Mouse (Mus musculus) forebrain, embryonic 15.5 days (tissue): ENCODE measurements around the gene Sema3c. TPM values are rescaled to one million over a fixed set of nuclear protein-coding genes. Genes with fewer than 3 reads are reported as not detected.

Experiments
- ATAC-seq: fragments of 200-750 bp; cut with Nextera tagmentation; replicated peaks from 2 replicates; pipeline ENCODE4 v1.8.0; 2017; ENCODE audit warnings: mild to moderate bottlenecking, moderate TSS enrichment, moderate library complexity
- H3K27ac ChIP-seq: fragments of 300-500 bp; sonication (generic); replicated peaks from 2 replicates; pipeline ENCODE4 v1.5.1; 2015; ENCODE audit warnings: mild to moderate bottlenecking, inconsistent platforms
- H3K27me3 ChIP-seq: fragments of 300-500 bp; sonication (generic); 2 replicates; pipeline ENCODE4 v1.6.1; 2015; ENCODE audit warnings: inconsistent platforms
- H3K36me3 ChIP-seq: fragments of 300-500 bp; sonication (generic); 2 replicates; pipeline ENCODE4 v1.6.1; 2015; ENCODE audit warnings: mild to moderate bottlenecking, inconsistent platforms
- H3K4me1 ChIP-seq: fragments of 300-500 bp; sonication (generic); 2 replicates; pipeline ENCODE4 v1.6.1; 2015; ENCODE audit warnings: inconsistent platforms
- H3K4me2 ChIP-seq: fragments of 300-500 bp; sonication (generic); replicated peaks from 2 replicates; pipeline ENCODE4 v1.6.1; 2015; ENCODE audit warnings: mild to moderate bottlenecking, inconsistent platforms
- H3K4me3 ChIP-seq: fragments of 300-500 bp; sonication (generic); 2 replicates; pipeline ENCODE4 v1.5.1; 2015; ENCODE audit warnings: mild to moderate bottlenecking, inconsistent platforms
- H3K9ac ChIP-seq: fragments of 300-500 bp; sonication (generic); replicated peaks from 2 replicates; pipeline ENCODE4 v1.6.1; 2015; ENCODE audit warnings: mild to moderate bottlenecking, inconsistent platforms
- H3K9me3 ChIP-seq: fragments of 300-500 bp; sonication (generic); 2 replicates; pipeline ENCODE4 v1.6.1; 2016; ENCODE audit warnings: inconsistent platforms
- WGBS: fragments of 180-500 bp; shearing (Covaris S2); methylation state at CpG from one replicate; pipeline ENCODE4 v1.1.7; 2015; ENCODE audit warnings: mixed read lengths; 5-methylcytosine and 5-hydroxymethylcytosine counted together
- polyA plus RNA-seq: library from polyadenylated mRNA; unstranded; fragments of >200 nt; fragmentation: Nextera tagmentation; extraction: Ambion mirVana; gene quantifications from 2 replicates; pipeline ENCODE4 v1.2.1, GENCODE M21; 2015

Sema3c gene
- polyA plus RNA-seq, 1 experiment from 2014 or later: 34.9 TPM

- no peak overlapping the region for H3K4me3 ChIP-seq
- no peak for ATAC-seq
- H3K27ac ChIP-seq: no peak overlapping the region
- no peak overlapping the region for H3K4me2 ChIP-seq
- H3K9me3 ChIP-seq: no peaks in the 10 kb centered on the region
- no peaks in the 10 kb centered on the region for H3K36me3 ChIP-seq
- H3K4me1 ChIP-seq: no peaks in the 10 kb centered on the region
- H3K9ac ChIP-seq: no peak overlapping the region
- H3K27me3 ChIP-seq: no peaks in the 10 kb centered on the region
Observed at GRCm38 (mm10) chr5:17671356-17671755, 97.3 kb downstream of the Sema3c start.

GRCm38 (mm10) chr5:17680862-17681261 is 106.8 kb downstream of the Sema3c start:
- no peak overlapping the region for H3K4me3 ChIP-seq
- H3K27ac ChIP-seq: no peak overlapping the region
- no peaks in the 10 kb centered on the region for H3K9me3 ChIP-seq
- WGBS: 78% methylated on average over 2 of the region's 2 CpGs
- no peaks in the 10 kb centered on the region for H3K36me3 ChIP-seq
- no peaks in the 10 kb centered on the region for H3K27me3 ChIP-seq
- no peaks in the 10 kb centered on the region for H3K4me1 ChIP-seq
- no peak for ATAC-seq
- H3K9ac ChIP-seq: no peak overlapping the region
- H3K4me2 ChIP-seq: no peak overlapping the region

GRCm38 (mm10) chr5:17689121-17689520 is 115.0 kb downstream of the Sema3c start:
- WGBS: 69% methylated on average over 2 of the region's 2 CpGs

GRCm38 (mm10) chr5:17689604-17690003 is 115.5 kb downstream of the Sema3c start:
- no peak overlapping the region for H3K9ac ChIP-seq
- H3K27me3 ChIP-seq: no peaks in the 10 kb centered on the region
- H3K36me3 ChIP-seq: no peaks in the 10 kb centered on the region
- no peaks in the 10 kb centered on the region for H3K4me1 ChIP-seq
- H3K4me2 ChIP-seq: no peak overlapping the region
- no peaks in the 10 kb centered on the region for H3K9me3 ChIP-seq
- 75% methylated on average over 5 of the region's 5 CpGs for WGBS
- no peak overlapping the region for H3K27ac ChIP-seq
- H3K4me3 ChIP-seq: no peak overlapping the region
- no peak for ATAC-seq

More at GRCm38 (mm10) chr5:17689121-17689520, 115.0 kb downstream of the Sema3c start:
- H3K27me3 ChIP-seq: no peaks in the 10 kb centered on the region
- H3K27ac ChIP-seq: no peak overlapping the region
- H3K4me1 ChIP-seq: no peaks in the 10 kb centered on the region
- H3K9ac ChIP-seq: no peak overlapping the region
- H3K9me3 ChIP-seq: no peaks in the 10 kb centered on the region
- no peak overlapping the region for H3K4me3 ChIP-seq
- H3K36me3 ChIP-seq: no peaks in the 10 kb centered on the region
- H3K4me2 ChIP-seq: no peak overlapping the region
- ATAC-seq: no peak

GRCm38 (mm10) chr5:17695366-17695765 is 121.3 kb downstream of the Sema3c start:
- ATAC-seq: peak; percentile 38; the same call in 1 of the 2 replicates
- Histone ChIP-seq H3K4me3 (no peak overlapping the region), H3K27ac (no peak overlapping the region), H3K4me1 (no peaks in the 10 kb centered on the region), H3K36me3 (no peaks in the 10 kb centered on the region), H3K4me2 (no peak overlapping the region), H3K9me3 (no peaks in the 10 kb centered on the region), H3K27me3 (no peaks in the 10 kb centered on the region), H3K9ac (no peak overlapping the region)
- 72% methylated on average over 2 of the region's 2 CpGs for WGBS

- Histone ChIP-seq H3K4me1 (no peaks in the 10 kb centered on the region), H3K4me2 (no peak overlapping the region), H3K36me3 (no peaks in the 10 kb centered on the region), H3K27me3 (no peaks in the 10 kb centered on the region), H3K9me3 (no peaks in the 10 kb centered on the region), H3K4me3 (no peak overlapping the region), H3K9ac (no peak overlapping the region), H3K27ac (no peak overlapping the region)
- no peak for ATAC-seq
- 75% methylated on average over 2 of the region's 2 CpGs for WGBS
Observed at GRCm38 (mm10) chr5:17698905-17699304, 124.8 kb downstream of the Sema3c start.

GRCm38 (mm10) chr5:17704160-17704559 is 130.1 kb downstream of the Sema3c start:
- WGBS: 67% methylated on average over 3 of the region's 3 CpGs
- H3K9me3 ChIP-seq: no peaks in the 10 kb centered on the region
- H3K4me2 ChIP-seq: no peak overlapping the region
- H3K36me3 ChIP-seq: no peaks in the 10 kb centered on the region
- no peak overlapping the region for H3K4me3 ChIP-seq
- H3K27me3 ChIP-seq: no peaks in the 10 kb centered on the region
- no peak overlapping the region for H3K9ac ChIP-seq
- H3K4me1 ChIP-seq: no peaks in the 10 kb centered on the region
- no peak overlapping the region for H3K27ac ChIP-seq
- no peak for ATAC-seq

- Histone ChIP-seq H3K9ac (no peak overlapping the region), H3K4me2 (no peak overlapping the region), H3K27me3 (no peaks in the 10 kb centered on the region), H3K27ac (no peak overlapping the region), H3K4me1 (no peaks in the 10 kb centered on the region), H3K4me3 (no peak overlapping the region), H3K9me3 (no peaks in the 10 kb centered on the region), H3K36me3 (no peaks in the 10 kb centered on the region)
- no peak; the same call in 1 of the 2 replicates for ATAC-seq
- 43% methylated on average over 3 of the region's 3 CpGs for WGBS
Observed at GRCm38 (mm10) chr5:17707086-17707485, 133.0 kb downstream of the Sema3c start.

- Histone ChIP-seq H3K9me3 (no peaks in the 10 kb centered on the region), H3K36me3 (no peaks in the 10 kb centered on the region), H3K4me1 (no peaks in the 10 kb centered on the region), H3K27me3 (no peaks in the 10 kb centered on the region), H3K4me2 (no peak overlapping the region), H3K9ac (no peak overlapping the region), H3K4me3 (no peak overlapping the region), H3K27ac (no peak overlapping the region)
- WGBS: 43% methylated on average over 4 of the region's 4 CpGs
- no peak for ATAC-seq
Observed at GRCm38 (mm10) chr5:17712374-17712773, 138.3 kb downstream of the Sema3c start.

GRCm38 (mm10) chr5:17715206-17715605 is 141.1 kb downstream of the Sema3c start:
- Histone ChIP-seq H3K4me3 (no peak overlapping the region), H3K9me3 (no peaks in the 10 kb centered on the region), H3K36me3 (no peaks in the 10 kb centered on the region), H3K4me1 (no peaks in the 10 kb centered on the region), H3K27me3 (no peaks in the 10 kb centered on the region), H3K4me2 (no peak overlapping the region), H3K27ac (no peak overlapping the region), H3K9ac (no peak overlapping the region)
- 76% methylated on average over 1 of the region's 1 CpGs for WGBS
- ATAC-seq: no peak

- no peaks in the 10 kb centered on the region for H3K36me3 ChIP-seq
- no peak overlapping the region for H3K4me3 ChIP-seq
- H3K27me3 ChIP-seq: no peaks in the 10 kb centered on the region
- H3K4me2 ChIP-seq: no peak overlapping the region
- H3K9me3 ChIP-seq: no peaks in the 10 kb centered on the region
- WGBS: 68% methylated on average over 4 of the region's 4 CpGs
- no peak for ATAC-seq
- H3K27ac ChIP-seq: no peak overlapping the region
- H3K9ac ChIP-seq: no peak overlapping the region
- H3K4me1 ChIP-seq: 0 out of 2 replicates have a peak, but pooled peaks cover 4% of the 10 kb centered on the region
Observed at GRCm38 (mm10) chr5:17720011-17720410, 145.9 kb downstream of the Sema3c start.

GRCm38 (mm10) chr5:17724031-17724430 is 149.9 kb downstream of the Sema3c start:
- Histone ChIP-seq H3K27me3 (no peaks in the 10 kb centered on the region), H3K9ac (no peak overlapping the region), H3K36me3 (no peaks in the 10 kb centered on the region), H3K4me2 (no peak overlapping the region), H3K9me3 (no peaks in the 10 kb centered on the region; the same call in 1 of the 2 replicates), H3K4me1 (0 out of 2 replicates have a peak, but pooled peaks cover 4% of the 10 kb centered on the region), H3K4me3 (no peak overlapping the region), H3K27ac (no peak overlapping the region)
- 23% methylated on average over 2 of the region's 2 CpGs for WGBS
- peak; percentile 68 for ATAC-seq

GRCm38 (mm10) chr5:17728047-17728446 is 154.0 kb downstream of the Sema3c start:
- H3K4me2 ChIP-seq: no peak overlapping the region
- H3K4me3 ChIP-seq: no peak overlapping the region
- H3K9ac ChIP-seq: no peak overlapping the region
- no peaks in the 10 kb centered on the region; the same call in 1 of the 2 replicates for H3K9me3 ChIP-seq
- H3K27ac ChIP-seq: no peak overlapping the region
- H3K27me3 ChIP-seq: no peaks in the 10 kb centered on the region
- H3K4me1 ChIP-seq: 0 out of 2 replicates have a peak, but pooled peaks cover 4% of the 10 kb centered on the region
- ATAC-seq: no peak
- 91% methylated on average over 5 of the region's 5 CpGs for WGBS
- H3K36me3 ChIP-seq: no peaks in the 10 kb centered on the region
